In the genomic region with DNA sequence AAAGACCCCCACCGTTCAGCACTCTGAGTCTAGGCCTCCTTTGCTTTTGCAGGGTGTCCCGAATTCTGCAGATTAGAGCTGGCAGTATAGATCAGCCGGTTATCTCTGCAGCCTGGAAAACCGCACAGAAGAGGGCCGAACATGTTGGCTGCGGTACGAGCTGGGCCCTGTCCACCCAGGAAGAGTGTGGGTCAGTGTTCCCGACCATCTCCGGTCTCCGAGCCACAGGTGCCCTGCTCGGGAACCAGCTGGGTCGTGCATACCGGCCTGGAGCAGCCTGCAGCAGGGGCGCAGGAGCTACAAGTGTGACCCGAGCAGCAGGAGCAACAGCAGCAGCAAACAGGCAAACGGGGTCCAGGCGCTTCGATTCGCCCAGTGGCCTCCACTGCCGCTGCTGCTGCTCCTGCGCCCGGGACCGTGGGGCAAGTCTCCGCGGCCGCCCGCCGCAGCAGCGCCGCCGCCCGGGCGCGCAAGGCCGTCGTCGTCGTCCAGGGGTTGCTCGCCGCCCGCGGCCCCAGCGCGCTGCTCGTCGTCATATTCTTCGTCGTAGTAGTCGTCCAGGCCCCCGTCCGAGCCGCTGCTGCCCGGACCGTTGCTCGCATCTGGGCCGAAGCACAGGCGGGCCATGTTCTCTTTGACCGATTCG, we compare ENCODE assay signal across 8 mouse cellular contexts. TPM values are rescaled to one million over a fixed set of nuclear protein-coding genes. Genes with fewer than 3 reads are reported as not detected.
A peak's percentile ranks its signal among the peaks of the same experiment; 100 is the strongest.
DNase-seq lines count a peak whose midpoint lies in the region; ATAC-seq lines count a peak whose summit lies in the region.

No protein-coding gene starts in this region.

- peak overlapping the region; percentile 56 for H3K4me2 ChIP-seq in embryonic facial prominence, embryonic 12.5 days (replicated peaks)
- peak overlapping the region; percentile 80 for H3K4me2 ChIP-seq in heart, embryonic 16.5 days (ENCODE audit: low read depth, low read length)
- peak overlapping the region; percentile 92 for H3K4me2 ChIP-seq in midbrain, embryonic 13.5 days (replicated peaks)

- peaks cover 5% of the 10 kb centered on the region; the same call in 1 of the 2 replicates for H3K36me3 ChIP-seq in embryonic facial prominence, embryonic 12.5 days
- H3K36me3 ChIP-seq in heart, embryonic 16.5 days (ENCODE audit: control insufficient read depth, insufficient read depth) = no peaks in the 10 kb centered on the region
- no peaks in the 10 kb centered on the region for H3K36me3 ChIP-seq in midbrain, embryonic 13.5 days

- H3K9me3 ChIP-seq in embryonic facial prominence, embryonic 12.5 days = no peaks in the 10 kb centered on the region
- no peaks in the 10 kb centered on the region for H3K9me3 ChIP-seq in heart, embryonic 16.5 days (replicated peaks; ENCODE audit: control insufficient read depth, low read length)
- H3K9me3 ChIP-seq in midbrain, embryonic 13.5 days = no peaks in the 10 kb centered on the region

- ATAC-seq in embryonic facial prominence, embryonic 12.5 days (ENCODE audit: insufficient number of reproducible peaks, insufficient read depth, low FRiP score, low TSS enrichment) = no peak
- no peak for ATAC-seq in heart, embryonic 16.5 days (replicated peaks; ENCODE audit: extremely low read depth, insufficient read depth, low FRiP score)
- no peak; the same call in 1 of the 2 replicates for ATAC-seq in midbrain, embryonic 13.5 days
- no peak for ATAC-seq in erythroid progenitor cell, adult 5-6 weeks (replicated peaks; ENCODE audit: low FRiP score, poor library complexity, severe bottlenecking)

- peak; percentile 30 to 56 for DNase-seq in cerebellum, postnatal 4 days (ENCODE audit: low spot score in 2 of 2)
- no peak for DNase-seq in cerebellum, adult 11-12 months
- DNase-seq in ES-CJ7 (ENCODE audit: low read depth, low spot score) = peak; percentile 8
- DNase-seq in kidney, postnatal 25 days = peak; percentile 54 to 79

- peak overlapping the region; percentile 99 for H3K4me3 ChIP-seq in embryonic facial prominence, embryonic 12.5 days
- H3K4me3 ChIP-seq in heart, embryonic 16.5 days (ENCODE audit: low read length) = peak overlapping the region; percentile 63
- H3K4me3 ChIP-seq in midbrain, embryonic 13.5 days (replicated peaks) = peak overlapping the region; percentile 90

- H3K4me1 ChIP-seq in embryonic facial prominence, embryonic 12.5 days = peaks cover 38% of the 10 kb centered on the region
- peaks cover 12% of the 10 kb centered on the region for H3K4me1 ChIP-seq in heart, embryonic 16.5 days (ENCODE audit: control insufficient read depth, insufficient read depth, low read length)
- H3K4me1 ChIP-seq in midbrain, embryonic 13.5 days (replicated peaks) = peaks cover 55% of the 10 kb centered on the region

- no peaks in the 10 kb centered on the region for H3K27me3 ChIP-seq in embryonic facial prominence, embryonic 12.5 days
- no peaks in the 10 kb centered on the region for H3K27me3 ChIP-seq in heart, embryonic 16.5 days (ENCODE audit: control insufficient read depth, insufficient read depth, low read length)
- peaks cover 17% of the 10 kb centered on the region for H3K27me3 ChIP-seq in midbrain, embryonic 13.5 days

- H3K9ac ChIP-seq in embryonic facial prominence, embryonic 12.5 days = peak overlapping the region; percentile 100
- peak overlapping the region; percentile 96 for H3K9ac ChIP-seq in heart, embryonic 16.5 days (ENCODE audit: low read length)
- H3K9ac ChIP-seq in midbrain, embryonic 13.5 days (replicated peaks) = peak overlapping the region; percentile 93

- H3K27ac ChIP-seq in embryonic facial prominence, embryonic 12.5 days = peak overlapping the region; percentile 100
- H3K27ac ChIP-seq in heart, embryonic 16.5 days (ENCODE audit: low read length) = peak overlapping the region; percentile 98
- H3K27ac ChIP-seq in midbrain, embryonic 13.5 days = peak overlapping the region; percentile 97

- WGBS in embryonic facial prominence, embryonic 12.5 days = under 1% methylated on average over 59 of the region's 59 CpGs
- under 1% methylated on average over 59 of the region's 59 CpGs for WGBS in heart, embryonic 16.5 days
- under 1% methylated on average over 58 of the region's 59 CpGs for WGBS in midbrain, embryonic 13.5 days

RNA-seq across cellular contexts. Expression of gene Gas1, which starts 1.6 kb away (rescaled TPM):
- polyA plus RNA-seq in embryonic facial prominence, embryonic 12.5 days (2016; fragmentation: Nextera tagmentation; extraction: Ambion mirVana) = 261 and 307 TPM in 2 replicates
- polyA plus RNA-seq in heart, embryonic 16.5 days (2015; fragmentation: Nextera tagmentation; extraction: Ambion mirVana) = 23.1 and 26.2 TPM in 2 replicates
- 17.5 and 30.6 TPM in 2 replicates for polyA plus RNA-seq in midbrain, embryonic 13.5 days (2015; fragmentation: Nextera tagmentation; extraction: Ambion mirVana)
- total RNA-seq in erythroid progenitor cell, adult 5-6 weeks (2015; ENCODE audit: low replicate concordance) = not detected in 2 replicates
- total RNA-seq in erythroid progenitor cell, adult 5-6 weeks (2017; ENCODE audit: low replicate concordance) = 0.51 TPM in 1 of 2 replicates, not detected in the other
